Mouse (Mus musculus): ENCODE measurements around the gene Slc35c1. TPM values are rescaled to one million over a fixed set of nuclear protein-coding genes. Genes with fewer than 3 reads are reported as not detected.

Slc35c1 gene
- total and polyA plus RNA-seq, 2 experiments, result 3.0 to 26.0 TPM

DNA sequence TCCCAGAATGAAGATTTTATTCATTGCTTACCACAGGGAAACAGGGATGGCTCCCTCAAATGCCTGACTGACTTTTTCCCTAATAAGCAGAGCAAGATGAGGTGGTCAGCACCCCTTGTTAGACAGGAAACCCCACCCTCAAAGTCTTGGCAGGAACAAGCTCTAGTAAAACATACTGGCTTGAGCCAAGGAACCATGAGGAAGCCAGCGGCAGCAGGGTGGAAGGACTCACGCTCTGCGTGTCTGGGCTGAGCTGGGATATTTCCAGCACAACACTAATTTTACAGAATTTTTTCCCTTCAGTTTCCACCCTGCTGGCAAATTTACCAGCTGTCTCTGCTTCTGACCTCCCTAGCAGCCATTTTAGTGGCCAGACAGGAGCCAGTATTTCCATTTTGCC is 33.9 kb downstream of the Slc35c1 start:
- peak overlapping the region; percentile 35 for H3K27ac ChIP-seq (replicated peaks; ENCODE audit: insufficient read depth, low read depth, low read length)
- H3K9ac ChIP-seq (ENCODE audit: low read depth, low read length), result no peak overlapping the region
- TF ChIP-seq POLR2A (IDR thresholded peaks at IDR 0.05; ENCODE audit: extremely low read depth, insufficient read depth, low read length) (no peak), CTCF (IDR thresholded peaks at IDR 0.05; ENCODE audit: low read depth, low read length) (no peak)
- WGBS, result 47% methylated on average over 3 of the region's 3 CpGs
- no peak overlapping the region for H3K4me3 ChIP-seq (ENCODE audit: insufficient read depth, low read depth, low read length)
- no peaks in the 10 kb centered on the region for H3K27me3 ChIP-seq (ENCODE audit: control insufficient read depth, insufficient read depth, low read length)
- H3K36me3 ChIP-seq (ENCODE audit: control insufficient read depth, insufficient read depth, low read length), result peaks cover 14% of the 10 kb centered on the region; the same call in 1 of the 2 replicates
- H3K79me2 ChIP-seq (ENCODE audit: control insufficient read depth, insufficient read depth, low read length), result peaks cover 12% of the 10 kb centered on the region
- H3K4me1 ChIP-seq (ENCODE audit: control insufficient read depth, insufficient read depth, low read length), result peaks cover 51% of the 10 kb centered on the region
- no peak for DNase-seq (ENCODE audit: extremely low read depth, low read depth, low spot score)

- Histone ChIP-seq H3K27me3 (ENCODE audit: control insufficient read depth, insufficient read depth, low read length) (no peaks in the 10 kb centered on the region), H3K4me3 (ENCODE audit: insufficient read depth, low read depth, low read length) (no peak overlapping the region), H3K9ac (ENCODE audit: low read depth, low read length) (no peak overlapping the region), H3K36me3 (ENCODE audit: control insufficient read depth, insufficient read depth, low read length) (peaks cover 22% of the 10 kb centered on the region; the same call in 1 of the 2 replicates), H3K79me2 (ENCODE audit: control insufficient read depth, insufficient read depth, low read length) (peaks cover 6% of the 10 kb centered on the region), H3K4me1 (ENCODE audit: control insufficient read depth, insufficient read depth, low read length) (peaks cover 53% of the 10 kb centered on the region), H3K27ac (replicated peaks; ENCODE audit: insufficient read depth, low read depth, low read length) (no peak overlapping the region)
- DNase-seq (ENCODE audit: extremely low read depth, low read depth, low spot score), result no peak
- WGBS, result 60% methylated on average over 4 of the region's 4 CpGs
- no peak for TF ChIP-seq CTCF (IDR thresholded peaks at IDR 0.05; ENCODE audit: low read depth, low read length)
- TF ChIP-seq POLR2A (IDR thresholded peaks at IDR 0.05; ENCODE audit: extremely low read depth, insufficient read depth, low read length), result no peak
Observed at GRCm38 (mm10) chr2:92425366-92425765, 35.0 kb downstream of the Slc35c1 start.

DNA sequence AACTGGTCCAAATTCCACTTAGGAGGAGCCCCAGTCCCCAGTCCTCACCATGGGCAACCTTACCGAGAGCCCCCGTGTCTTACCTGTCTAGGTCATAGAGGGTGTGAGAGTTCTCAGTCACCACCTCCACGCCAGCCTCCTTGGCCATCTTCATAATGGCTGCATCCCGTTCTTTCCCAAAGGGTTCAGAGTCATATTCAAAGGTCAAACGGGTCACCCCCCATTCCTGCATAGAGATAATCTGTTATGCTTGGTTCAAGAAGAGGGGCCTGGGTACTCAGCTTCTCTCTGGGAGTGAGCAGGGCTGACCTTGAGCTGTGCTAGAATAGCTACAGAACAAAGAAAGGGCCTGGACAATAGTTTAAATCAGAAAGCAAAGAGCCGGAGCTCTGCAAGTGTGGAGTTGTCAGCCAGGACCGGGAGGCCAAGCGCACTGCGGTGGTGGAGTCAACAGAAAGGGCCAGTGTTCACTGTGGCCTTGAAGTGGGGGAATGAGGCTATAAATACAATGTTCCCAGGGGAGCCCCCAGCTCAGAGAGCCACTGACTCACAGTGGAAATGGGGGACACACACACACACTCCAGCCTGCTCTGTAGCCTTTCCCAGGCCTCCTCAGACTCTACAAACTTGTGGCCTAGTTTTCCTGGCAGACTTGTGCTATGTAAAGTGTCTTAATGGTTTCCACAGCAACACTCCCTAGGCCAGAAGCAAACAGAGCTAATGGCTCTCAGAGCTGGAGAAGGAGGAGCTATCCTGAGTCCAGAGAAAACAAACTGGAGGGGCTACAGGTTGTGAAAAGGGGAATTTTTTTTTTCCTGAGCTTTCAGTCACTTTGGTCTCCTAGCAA is 35.7 kb downstream of the Slc35c1 start:
- Histone ChIP-seq H3K9ac (ENCODE audit: low read depth, low read length) (no peak overlapping the region), H3K79me2 (ENCODE audit: control insufficient read depth, insufficient read depth, low read length) (peaks cover 5% of the 10 kb centered on the region), H3K4me1 (ENCODE audit: control insufficient read depth, insufficient read depth, low read length) (peaks cover 53% of the 10 kb centered on the region), H3K27me3 (ENCODE audit: control insufficient read depth, insufficient read depth, low read length) (no peaks in the 10 kb centered on the region), H3K27ac (replicated peaks; ENCODE audit: insufficient read depth, low read depth, low read length) (peak overlapping the region; percentile 79), H3K36me3 (ENCODE audit: control insufficient read depth, insufficient read depth, low read length) (peaks cover 26% of the 10 kb centered on the region), H3K4me3 (ENCODE audit: insufficient read depth, low read depth, low read length) (no peak overlapping the region)
- no peak for TF ChIP-seq POLR2A (IDR thresholded peaks at IDR 0.05; ENCODE audit: extremely low read depth, insufficient read depth, low read length)
- TF ChIP-seq CTCF (IDR thresholded peaks at IDR 0.05; ENCODE audit: low read depth, low read length), result no peak
- WGBS, result 53% methylated on average over 9 of the region's 9 CpGs
- DNase-seq (ENCODE audit: extremely low read depth, low read depth, low spot score), result peak; percentile 50

DNA sequence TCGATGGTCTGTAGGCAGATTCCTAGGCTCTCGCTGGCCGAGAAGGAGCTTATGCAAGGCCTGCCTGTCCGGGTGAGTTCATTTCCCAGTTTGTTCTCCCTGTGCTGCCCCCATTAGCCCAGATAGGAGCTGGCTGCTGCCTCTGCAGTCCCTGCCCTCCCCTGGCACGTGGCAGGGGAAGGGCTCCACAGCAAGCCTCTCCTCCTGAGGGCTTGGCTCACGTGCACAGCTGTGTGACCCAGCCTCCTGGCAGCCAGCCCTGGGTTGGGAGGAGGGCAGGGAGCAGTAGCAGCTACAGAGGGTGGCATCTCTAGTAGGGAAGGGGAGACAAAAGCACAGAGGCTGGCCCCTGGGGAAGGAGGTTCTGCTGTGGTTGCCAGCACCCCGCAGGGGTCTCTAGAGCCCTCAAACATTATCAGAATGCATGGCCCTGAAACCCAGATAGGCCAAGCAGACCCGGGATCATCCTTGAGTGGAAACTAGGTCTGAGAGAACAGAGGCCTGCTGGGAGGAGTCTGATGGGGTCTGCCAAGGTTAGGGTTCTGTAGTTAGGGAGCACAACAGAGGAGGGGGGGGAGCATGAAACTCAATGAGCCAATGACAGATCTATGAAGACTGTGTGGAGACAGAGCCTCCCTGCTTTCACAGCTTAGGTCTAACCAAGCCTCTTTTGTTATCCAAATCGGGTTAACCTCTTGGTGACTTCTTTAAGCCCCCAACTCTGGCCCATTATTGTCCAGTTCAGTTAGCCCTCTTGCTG is 36.5 kb downstream of the Slc35c1 start:
- no peak for TF ChIP-seq POLR2A (IDR thresholded peaks at IDR 0.05; ENCODE audit: extremely low read depth, insufficient read depth, low read length)
- TF ChIP-seq CTCF (IDR thresholded peaks at IDR 0.05; ENCODE audit: low read depth, low read length), result 0 out of 2 replicates have a peak, but pooled peaks have one; percentile 1
- 25% methylated on average over 9 of the region's 9 CpGs for WGBS
- peak overlapping the region; percentile 48 for H3K9ac ChIP-seq (ENCODE audit: low read depth, low read length)
- peaks cover 50% of the 10 kb centered on the region for H3K4me1 ChIP-seq (ENCODE audit: control insufficient read depth, insufficient read depth, low read length)
- H3K36me3 ChIP-seq (ENCODE audit: control insufficient read depth, insufficient read depth, low read length), result peaks cover 34% of the 10 kb centered on the region
- H3K27me3 ChIP-seq (ENCODE audit: control insufficient read depth, insufficient read depth, low read length), result no peaks in the 10 kb centered on the region
- DNase-seq (ENCODE audit: extremely low read depth, low read depth, low spot score), result peak; percentile 86
- H3K4me3 ChIP-seq (ENCODE audit: insufficient read depth, low read depth, low read length), result no peak overlapping the region
- H3K27ac ChIP-seq (replicated peaks; ENCODE audit: insufficient read depth, low read depth, low read length), result peak overlapping the region; percentile 83
- H3K79me2 ChIP-seq (ENCODE audit: control insufficient read depth, insufficient read depth, low read length), result no peaks in the 10 kb centered on the region

DNA sequence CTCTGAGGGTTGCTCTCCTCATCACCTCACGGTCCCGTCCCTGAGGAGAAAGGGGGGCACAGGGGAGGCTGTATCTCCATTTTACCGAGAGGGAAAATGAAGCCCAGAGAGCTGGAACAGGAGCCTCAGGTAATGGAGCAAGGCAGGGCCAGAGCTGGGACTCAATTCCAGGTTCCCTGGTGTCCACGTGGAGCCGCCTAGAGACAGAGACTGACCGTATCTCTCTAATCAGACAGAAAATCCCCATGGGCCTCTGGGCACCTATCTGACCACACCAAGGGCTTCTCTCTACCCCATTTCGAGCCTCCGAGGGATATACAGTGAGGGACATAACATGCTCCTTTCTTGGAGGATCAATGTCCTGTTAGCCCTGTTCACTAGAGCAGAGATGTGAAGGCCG is 37.2 kb downstream of the Slc35c1 start:
- TF ChIP-seq CTCF (IDR thresholded peaks at IDR 0.05; ENCODE audit: low read depth, low read length) (no peak), POLR2A (IDR thresholded peaks at IDR 0.05; ENCODE audit: extremely low read depth, insufficient read depth, low read length) (no peak)
- 84% methylated on average over 9 of the region's 9 CpGs for WGBS
- Histone ChIP-seq H3K36me3 (ENCODE audit: control insufficient read depth, insufficient read depth, low read length) (peaks cover 40% of the 10 kb centered on the region), H3K4me3 (ENCODE audit: insufficient read depth, low read depth, low read length) (no peak overlapping the region), H3K79me2 (ENCODE audit: control insufficient read depth, insufficient read depth, low read length) (no peaks in the 10 kb centered on the region), H3K27me3 (ENCODE audit: control insufficient read depth, insufficient read depth, low read length) (no peaks in the 10 kb centered on the region), H3K4me1 (ENCODE audit: control insufficient read depth, insufficient read depth, low read length) (peaks cover 46% of the 10 kb centered on the region), H3K9ac (ENCODE audit: low read depth, low read length) (peak overlapping the region; percentile 48; the same call in 1 of the 2 replicates), H3K27ac (replicated peaks; ENCODE audit: insufficient read depth, low read depth, low read length) (peak overlapping the region; percentile 83)
- DNase-seq (ENCODE audit: extremely low read depth, low read depth, low spot score), result no peak

Measured in liver, adult 2 months (tissue).